Mouse (Mus musculus): ENCODE data around the gene Snrnp27. TPM values are rescaled to one million over a fixed set of nuclear protein-coding genes. Genes with fewer than 3 reads are reported as not detected.

Gene Snrnp27
- total RNA-seq, 4 experiments from 2014 or later, result 49.8 to 62.4 (median 55.5) TPM

GRCm38 (mm10) chr6:86665560-86666307 lies 18.6 kb downstream of the Snrnp27 start:
- no peak for DNase-seq (ENCODE audit: low spot score in 2 of 2)

- no peak for DNase-seq (ENCODE audit: low spot score in 2 of 2)
Observed at GRCm38 (mm10) chr6:86665076-86665475, 19.2 kb downstream of the Snrnp27 start.

DNA sequence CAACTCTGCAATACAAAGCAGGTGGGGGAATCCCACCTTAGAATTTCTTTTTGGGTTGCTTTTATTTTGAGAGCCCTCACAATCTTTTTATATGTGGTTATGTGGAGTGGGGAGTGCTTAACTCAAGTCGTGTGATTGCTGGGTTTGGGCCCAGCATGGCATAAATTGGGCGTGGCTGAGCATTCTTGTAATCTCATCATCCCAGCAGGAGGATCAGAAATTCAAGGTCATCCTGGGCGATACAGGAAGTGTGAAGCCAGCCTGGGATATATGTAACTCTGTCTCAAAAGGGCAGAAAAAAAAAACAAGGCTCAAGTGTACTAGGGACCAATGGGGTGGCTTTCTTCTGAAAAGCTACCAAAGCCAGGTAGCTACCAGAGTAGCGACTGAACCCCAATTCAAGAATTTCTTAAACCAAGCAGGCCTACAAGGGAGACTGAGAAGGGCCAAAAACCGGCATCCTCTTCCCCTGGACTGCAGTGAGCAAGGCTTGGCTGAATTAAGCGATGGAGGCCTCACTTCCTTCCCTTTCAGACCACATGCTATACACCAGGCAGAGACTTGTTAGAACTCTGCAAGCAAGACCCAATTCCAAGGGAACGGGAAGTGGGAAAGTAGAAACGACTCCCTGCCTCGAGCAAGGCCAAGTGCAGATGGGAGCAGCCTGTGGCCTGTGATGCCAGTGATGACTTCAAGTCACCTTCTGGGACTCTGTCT lies 24.0 kb downstream of the Snrnp27 start:
- no peak for DNase-seq (ENCODE audit: low spot score in 2 of 2)

DNA sequence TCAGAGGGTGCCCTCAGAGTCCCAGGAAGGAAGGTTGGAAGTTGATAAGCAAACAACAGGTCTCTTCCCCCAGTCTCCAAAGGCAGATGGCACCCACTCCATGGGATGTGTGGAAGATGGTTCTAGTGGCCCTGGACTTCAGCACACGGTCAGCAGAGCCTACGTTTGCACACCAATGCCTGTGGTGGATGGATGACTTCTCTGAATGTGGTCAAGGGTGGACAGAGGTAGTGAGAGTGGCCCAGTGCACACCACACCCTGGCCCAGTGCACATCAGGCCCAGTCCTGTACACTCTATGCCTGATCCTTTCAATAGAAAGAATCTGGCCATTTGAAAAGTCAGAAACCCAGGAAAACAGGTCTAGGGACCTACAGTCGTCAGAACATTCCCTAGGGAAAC lies 25.8 kb downstream of the Snrnp27 start:
- no peak for DNase-seq (ENCODE audit: low spot score in 2 of 2)

DNA sequence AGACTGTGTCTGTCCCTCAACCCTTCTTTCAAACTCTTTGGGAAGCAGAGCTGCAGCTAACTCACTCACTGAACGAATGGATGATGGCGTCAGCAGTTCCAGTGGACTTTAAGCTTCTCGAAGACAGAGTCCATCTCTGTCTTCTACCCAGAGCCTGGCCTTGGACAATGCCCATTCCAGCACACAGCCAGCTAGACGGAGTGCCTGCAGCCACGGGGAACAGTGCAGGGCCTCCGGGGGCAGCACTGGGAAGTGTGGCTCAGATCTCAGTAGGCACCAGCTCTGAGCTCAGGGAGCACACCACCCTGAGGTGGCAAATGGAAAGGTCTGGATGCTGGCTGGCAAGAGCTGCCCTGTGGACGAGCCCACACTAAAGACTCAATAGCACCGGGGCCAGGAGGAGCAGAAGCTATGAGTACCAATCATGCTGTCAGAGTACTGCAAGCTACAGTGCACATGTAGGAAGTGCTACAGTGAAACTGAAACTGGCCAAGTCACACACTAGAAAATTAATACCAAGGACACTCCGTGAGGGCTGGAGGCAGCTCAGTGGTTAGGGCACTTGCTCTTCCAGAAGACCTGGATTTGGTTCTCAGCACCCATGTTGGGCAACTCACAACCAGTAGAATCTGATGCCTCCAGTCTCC lies 29.9 kb downstream of the Snrnp27 start:
- no peak for DNase-seq (ENCODE audit: low spot score in 2 of 2)

GRCm38 (mm10) chr6:86653026-86653425 lies 31.3 kb downstream of the Snrnp27 start:
- no peak for DNase-seq (ENCODE audit: low spot score in 2 of 2)

DNA sequence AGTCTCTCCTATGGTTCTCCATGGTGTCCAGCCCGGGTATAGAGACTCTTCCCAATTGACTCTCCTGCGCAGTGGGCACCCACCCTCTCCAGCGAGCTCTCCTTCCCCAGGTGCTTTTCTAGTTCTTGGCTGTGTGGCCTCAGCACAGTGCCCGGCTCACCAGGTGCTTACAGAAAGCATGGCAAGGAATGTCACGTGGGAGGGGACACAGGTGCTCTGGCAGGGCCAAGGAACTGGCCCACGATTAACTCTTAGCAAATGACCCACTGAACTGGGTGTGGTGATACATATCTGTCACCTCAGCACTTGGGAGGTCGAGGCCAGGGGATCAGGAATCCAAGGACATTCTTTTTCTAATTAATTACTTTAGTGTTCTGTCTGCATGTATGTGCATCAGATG lies 38.2 kb downstream of the Snrnp27 start:
- no peak for DNase-seq (ENCODE audit: low spot score in 2 of 2)

- DNase-seq (ENCODE audit: low spot score in 2 of 2), result no peak
Observed at GRCm38 (mm10) chr6:86645551-86645950, 38.8 kb downstream of the Snrnp27 start.

- no peak for DNase-seq (ENCODE audit: low spot score in 2 of 2)
Observed at GRCm38 (mm10) chr6:86644775-86645400, 39.4 kb downstream of the Snrnp27 start.

GRCm38 (mm10) chr6:86641716-86642115 lies 42.6 kb downstream of the Snrnp27 start:
- no peak for DNase-seq (ENCODE audit: low spot score in 2 of 2)

DNA sequence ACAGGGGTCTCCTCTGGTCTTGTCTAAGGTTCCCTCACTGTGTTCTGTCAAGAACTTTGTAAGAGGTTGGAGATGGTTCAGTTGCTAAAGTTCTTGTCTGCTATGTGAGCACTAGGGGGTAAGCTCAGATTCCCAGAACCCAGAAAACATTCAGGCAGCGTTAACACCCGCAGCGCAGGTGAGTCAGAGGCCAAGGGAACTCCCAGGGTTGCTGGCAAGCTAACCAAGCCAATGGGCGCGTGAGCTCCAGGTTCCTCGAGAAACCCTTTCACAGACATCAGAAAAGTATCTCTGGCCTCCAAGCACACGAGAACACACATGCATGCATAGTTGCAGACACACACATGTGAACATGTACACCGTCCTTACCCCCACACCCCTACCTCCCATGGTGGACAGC lies 43.5 kb downstream of the Snrnp27 start:
- DNase-seq (ENCODE audit: low spot score in 2 of 2), result no peak

- no peak for DNase-seq (ENCODE audit: low spot score in 2 of 2)
Observed at GRCm38 (mm10) chr6:86640161-86640560, 44.2 kb downstream of the Snrnp27 start.

DNA sequence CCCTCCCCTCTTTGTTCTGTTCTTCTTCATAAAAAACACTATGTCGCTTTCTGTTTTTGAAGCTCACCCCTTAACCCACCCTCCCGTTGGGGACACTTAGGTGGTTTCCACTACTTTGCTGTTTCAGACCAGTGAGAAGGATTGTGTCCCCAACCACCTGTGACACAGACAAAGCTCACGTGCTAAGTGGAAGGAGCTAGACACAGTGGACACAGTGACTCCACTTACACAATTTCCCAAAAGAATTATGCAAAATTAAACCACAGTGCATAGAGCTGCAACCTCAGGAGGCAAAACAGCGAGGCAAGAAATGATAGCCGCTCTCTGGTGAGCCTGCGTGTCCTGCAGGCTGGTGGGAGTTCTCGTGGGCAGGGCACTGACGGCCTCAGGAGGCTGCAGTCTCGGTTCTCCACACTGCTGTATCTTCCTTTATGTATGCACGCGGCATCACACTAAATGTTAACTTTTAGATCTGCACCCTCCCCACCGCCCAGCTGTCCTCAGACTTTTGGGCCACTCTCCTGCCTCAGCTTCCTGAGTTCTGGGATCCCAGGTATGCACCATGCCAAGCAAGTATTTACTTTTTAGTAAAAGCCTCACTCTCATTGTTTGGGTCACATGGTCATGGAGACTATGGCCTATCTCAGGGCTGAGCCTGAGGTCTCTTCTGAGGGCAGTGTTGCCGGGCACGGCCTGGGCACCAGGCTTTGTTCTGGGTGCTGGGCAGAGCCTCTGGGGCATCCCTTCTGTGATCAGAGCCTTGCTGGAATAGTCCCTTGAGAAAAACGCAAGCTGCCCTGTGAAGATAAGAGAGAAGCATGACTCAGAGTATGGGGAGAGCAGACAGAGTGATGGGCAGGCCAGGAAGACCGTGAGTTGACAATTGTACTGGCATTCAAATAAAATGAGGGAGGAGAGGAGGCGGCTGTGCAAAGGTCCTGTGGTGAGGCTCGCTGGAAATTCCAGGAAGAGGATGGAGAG lies 44.9 kb downstream of the Snrnp27 start:
- no peak for DNase-seq (ENCODE audit: low spot score in 2 of 2)

DNA sequence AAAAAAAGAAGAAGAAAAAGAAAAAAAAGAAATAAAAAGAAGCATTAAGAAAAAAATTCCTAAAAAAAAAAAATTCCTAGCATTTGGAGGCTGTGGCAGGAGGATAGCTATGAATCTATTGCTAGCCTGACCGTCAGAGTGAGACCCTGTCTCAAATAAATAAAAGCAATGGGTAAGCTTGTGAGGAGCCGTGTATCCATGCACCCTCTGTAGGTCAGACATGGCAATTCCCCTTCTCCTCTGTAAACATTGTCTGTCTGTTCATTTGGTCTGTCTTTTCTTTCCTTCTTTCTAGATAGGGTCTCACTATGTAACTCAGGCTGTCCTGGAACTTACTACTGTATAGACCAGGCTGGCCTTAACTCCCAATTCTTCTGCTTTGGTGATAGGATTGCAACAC lies 45.9 kb downstream of the Snrnp27 start:
- no peak for DNase-seq (ENCODE audit: low spot score in 2 of 2)

- no peak for DNase-seq (ENCODE audit: low spot score in 2 of 2)
Observed at GRCm38 (mm10) chr6:86637860-86638259, 46.5 kb downstream of the Snrnp27 start.

GRCm38 (mm10) chr6:86637171-86637835 lies 47.0 kb downstream of the Snrnp27 start:
- no peak for DNase-seq (ENCODE audit: low spot score in 2 of 2)

GRCm38 (mm10) chr6:86636495-86636894 lies 47.8 kb downstream of the Snrnp27 start:
- no peak for DNase-seq (ENCODE audit: low spot score in 2 of 2)

- no peak for DNase-seq (ENCODE audit: low spot score in 2 of 2)
Observed at GRCm38 (mm10) chr6:86630141-86630540, 54.2 kb downstream of the Snrnp27 start.

DNA sequence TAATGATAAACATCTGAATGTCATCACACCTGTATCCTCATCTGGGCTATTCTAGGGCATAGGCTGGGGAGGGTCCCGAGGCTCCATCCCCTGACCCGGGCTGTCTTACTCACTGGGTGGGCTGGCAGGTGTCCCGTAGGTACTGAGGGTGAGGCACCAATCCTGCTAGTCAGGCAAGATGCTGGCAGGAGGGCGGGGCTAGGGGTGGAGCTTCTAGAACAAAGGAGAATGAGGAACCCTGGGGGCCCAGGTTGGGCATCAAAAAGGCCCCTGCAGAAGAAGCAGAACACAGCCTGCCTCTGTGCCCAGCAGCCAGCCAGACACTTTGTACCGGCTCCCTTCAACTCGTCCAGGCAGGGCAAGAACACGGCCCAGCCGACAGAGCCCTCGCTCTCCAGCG lies 56.4 kb downstream of the Snrnp27 start, which contains the start of gene Asprv1:
TSS of gene Asprv1 (plus strand) at position 219 of the 400 bp plus-strand sequence.
- DNase-seq (ENCODE audit: low spot score in 2 of 2), result no peak
